Mouse (Mus musculus): ENCODE measurements around the gene BC117090. TPM values are rescaled to one million over a fixed set of nuclear protein-coding genes. Genes with fewer than 3 reads are reported as not detected.
"Not testable (repeated sequence)": the region's sequence is repeated elsewhere in the genome, so short reads cannot be mapped to it uniquely, and the experiment has no call there.

BC117090 gene
- not detected in 2 replicates for polyA plus RNA-seq (2014; fragmentation: Nextera tagmentation; extraction: Ambion mirVana)

DNA sequence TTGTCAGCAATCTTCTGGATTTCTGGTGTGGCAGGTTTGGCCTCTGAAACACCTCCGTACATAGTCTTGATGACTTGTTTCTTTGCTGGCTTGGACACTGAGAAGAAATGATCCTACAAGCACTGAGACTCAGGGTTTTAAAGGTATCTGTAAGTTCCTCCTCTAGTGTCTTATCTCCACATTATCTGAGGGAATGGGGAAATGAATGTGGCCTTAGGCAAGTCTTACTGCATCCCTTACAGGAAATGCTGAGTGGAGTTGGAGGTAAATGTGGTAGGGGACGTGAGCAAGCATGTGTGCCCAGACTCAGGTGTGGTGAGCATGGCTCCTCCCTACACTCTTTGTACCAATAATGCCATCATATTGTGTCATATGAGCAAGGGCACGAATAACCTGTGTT is at the start of gene BC117090:
TSS of gene BC117090 (minus strand) at position 101 of the 400 bp plus-strand sequence.
- H3K27ac ChIP-seq (ENCODE audit: low read depth, low read length) = no peak within 1 kb of the TSS
- no peak within 1 kb of the TSS for H3K4me3 ChIP-seq (ENCODE audit: low read depth, low read length)
- ATAC-seq (no peak), DNase-seq (ENCODE audit: low spot score) (no peak)
- no peaks in the 10 kb centered on the region for H3K4me1 ChIP-seq (ENCODE audit: control insufficient read depth, insufficient read depth, low read length)
- H3K9me3 ChIP-seq (replicated peaks; ENCODE audit: control insufficient read depth, low read length) = no peaks in the 10 kb centered on the region
- H3K4me2 ChIP-seq (ENCODE audit: low read length) = no peak within 1 kb of the TSS
- no peaks in the 10 kb centered on the region for H3K36me3 ChIP-seq (ENCODE audit: control insufficient read depth, insufficient read depth, low read length)
- no peak within 1 kb of the TSS for H3K9ac ChIP-seq (ENCODE audit: low read length)
- no peaks in the 10 kb centered on the region for H3K27me3 ChIP-seq (replicated peaks; ENCODE audit: control insufficient read depth, insufficient read depth, low read length)
- WGBS = 79% methylated on average over 3 of the region's 3 CpGs

DNA sequence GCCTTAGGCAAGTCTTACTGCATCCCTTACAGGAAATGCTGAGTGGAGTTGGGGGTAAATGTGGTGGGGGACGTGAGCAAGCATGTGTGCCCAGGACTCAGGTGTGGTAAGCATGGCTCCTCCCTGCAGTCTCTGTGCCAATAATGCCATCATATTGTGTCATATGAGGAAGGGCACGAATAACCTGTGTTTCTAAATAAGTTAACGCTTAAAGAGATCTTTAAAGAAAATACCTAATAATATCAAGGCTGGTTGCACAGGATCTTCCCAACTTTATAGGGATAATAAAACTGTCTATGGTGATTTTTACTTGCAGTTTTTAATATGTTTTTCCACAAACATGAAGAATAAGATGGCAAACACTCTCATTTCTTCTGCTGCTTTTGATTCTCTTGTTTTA is 33.5 kb upstream of the BC117090 start, which contains the start of gene BC100530:
TSS of gene BC100530 (minus strand) at position 101 of the 400 bp plus-strand sequence.
- WGBS = 94% methylated on average over 3 of the region's 3 CpGs
- not testable (repeated sequence) for ATAC-seq

DNA sequence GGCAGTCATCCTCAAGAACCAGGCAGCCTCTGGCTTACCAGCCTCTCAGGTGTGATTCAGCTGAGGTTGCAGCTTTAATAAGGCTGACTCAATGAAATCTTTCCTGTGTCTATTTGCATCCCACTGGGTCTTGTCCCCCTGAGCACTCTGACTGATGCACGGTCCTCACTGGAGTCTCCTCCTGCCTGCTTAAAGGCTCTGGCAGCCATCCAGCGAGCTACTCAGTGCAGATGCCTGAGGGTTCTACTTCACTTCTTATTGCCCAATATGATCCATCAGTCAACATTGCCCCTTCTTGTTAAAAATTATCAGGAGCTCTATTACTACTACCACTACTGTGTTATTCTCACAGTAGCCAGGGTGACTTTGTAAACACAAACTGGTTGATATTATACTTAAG is 3.0 kb upstream of the BC117090 start:
- H3K4me2 ChIP-seq (ENCODE audit: low read length) = no peak overlapping the region
- H3K4me3 ChIP-seq (ENCODE audit: low read depth, low read length) = no peak overlapping the region
- no peak overlapping the region for H3K9ac ChIP-seq (ENCODE audit: low read length)
- WGBS = 67% methylated on average over 2 of the region's 2 CpGs
- ATAC-seq (no peak), DNase-seq (ENCODE audit: low spot score) (peak; percentile 5)
- no peaks in the 10 kb centered on the region for H3K27me3 ChIP-seq (replicated peaks; ENCODE audit: control insufficient read depth, insufficient read depth, low read length)
- H3K9me3 ChIP-seq (replicated peaks; ENCODE audit: control insufficient read depth, low read length) = no peaks in the 10 kb centered on the region
- H3K4me1 ChIP-seq (ENCODE audit: control insufficient read depth, insufficient read depth, low read length) = no peaks in the 10 kb centered on the region
- H3K36me3 ChIP-seq (ENCODE audit: control insufficient read depth, insufficient read depth, low read length) = no peaks in the 10 kb centered on the region
- H3K27ac ChIP-seq (ENCODE audit: low read depth, low read length) = no peak overlapping the region

More for the DNA sequence above, 33.5 kb upstream of the BC117090 start, which contains the start of gene BC100530:
- H3K4me2 ChIP-seq (ENCODE audit: low read length); H3K4me3 ChIP-seq (ENCODE audit: low read depth, low read length); H3K36me3 ChIP-seq (ENCODE audit: control insufficient read depth, insufficient read depth, low read length); H3K9ac ChIP-seq (ENCODE audit: low read length); H3K4me1 ChIP-seq (ENCODE audit: control insufficient read depth, insufficient read depth, low read length); H3K27ac ChIP-seq (ENCODE audit: low read depth, low read length); H3K9me3 ChIP-seq (replicated peaks; ENCODE audit: control insufficient read depth, low read length); DNase-seq (ENCODE audit: low spot score); H3K27me3 ChIP-seq (replicated peaks; ENCODE audit: control insufficient read depth, insufficient read depth, low read length): not testable (repeated sequence)

DNA sequence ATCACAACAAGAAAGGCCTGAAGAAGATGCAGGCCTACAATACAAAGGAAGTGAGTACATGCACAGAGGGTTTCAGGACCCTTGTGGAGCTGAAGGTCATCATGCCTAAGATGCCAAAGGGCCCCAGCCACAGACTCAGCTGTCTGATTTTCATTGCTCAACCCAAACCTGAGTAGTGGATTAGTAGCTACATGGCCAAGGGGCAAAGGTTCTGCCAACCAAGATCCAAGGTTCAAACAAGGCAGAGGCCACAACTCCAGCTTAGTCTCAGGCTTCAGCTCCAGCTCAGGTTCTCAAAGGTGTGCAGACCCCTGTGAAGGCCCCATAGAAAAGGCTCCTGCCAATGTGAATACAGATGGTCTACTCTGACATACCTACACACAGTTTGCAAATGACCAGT is 14.8 kb downstream of the BC117090 start:
- H3K9me3 ChIP-seq (replicated peaks; ENCODE audit: control insufficient read depth, low read length) = no peaks in the 10 kb centered on the region
- DNase-seq (ENCODE audit: low spot score) (no peak), ATAC-seq (no peak)
- no peaks in the 10 kb centered on the region for H3K36me3 ChIP-seq (ENCODE audit: control insufficient read depth, insufficient read depth, low read length)
- H3K27ac ChIP-seq (ENCODE audit: low read depth, low read length) = no peak overlapping the region
- H3K9ac ChIP-seq (ENCODE audit: low read length) = no peak overlapping the region
- no peak overlapping the region for H3K4me2 ChIP-seq (ENCODE audit: low read length)
- no peak overlapping the region for H3K4me3 ChIP-seq (ENCODE audit: low read depth, low read length)
- no peaks in the 10 kb centered on the region for H3K27me3 ChIP-seq (replicated peaks; ENCODE audit: control insufficient read depth, insufficient read depth, low read length)
- H3K4me1 ChIP-seq (ENCODE audit: control insufficient read depth, insufficient read depth, low read length) = no peaks in the 10 kb centered on the region

DNA sequence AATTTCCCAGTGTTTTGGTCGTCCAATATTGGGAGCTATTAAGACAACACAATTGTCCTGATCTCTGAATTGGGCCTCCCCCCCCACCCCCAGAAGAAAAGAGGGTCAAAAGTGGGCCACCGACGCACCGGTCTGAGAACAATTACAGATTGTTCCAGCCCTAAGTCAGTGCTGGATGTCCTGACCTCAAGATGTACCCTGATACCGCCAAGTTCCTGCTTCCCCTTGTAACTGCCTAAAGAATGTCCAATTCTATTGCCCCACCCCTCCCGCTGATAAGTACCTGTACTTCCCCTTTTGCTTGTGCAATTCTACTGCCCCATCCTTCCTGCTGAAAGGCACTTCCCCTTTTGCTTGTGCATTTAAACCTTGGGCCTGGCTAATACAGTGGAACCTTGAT is 18.0 kb downstream of the BC117090 start:
- not testable (repeated sequence) for H3K4me2 ChIP-seq (ENCODE audit: low read length); H3K4me3 ChIP-seq (ENCODE audit: low read depth, low read length); H3K9me3 ChIP-seq (replicated peaks; ENCODE audit: control insufficient read depth, low read length); H3K27me3 ChIP-seq (replicated peaks; ENCODE audit: control insufficient read depth, insufficient read depth, low read length); H3K36me3 ChIP-seq (ENCODE audit: control insufficient read depth, insufficient read depth, low read length); DNase-seq (ENCODE audit: low spot score); ATAC-seq; H3K27ac ChIP-seq (ENCODE audit: low read depth, low read length); H3K9ac ChIP-seq (ENCODE audit: low read length); H3K4me1 ChIP-seq (ENCODE audit: control insufficient read depth, insufficient read depth, low read length)
- 87% methylated on average over 6 of the region's 6 CpGs for WGBS

DNA sequence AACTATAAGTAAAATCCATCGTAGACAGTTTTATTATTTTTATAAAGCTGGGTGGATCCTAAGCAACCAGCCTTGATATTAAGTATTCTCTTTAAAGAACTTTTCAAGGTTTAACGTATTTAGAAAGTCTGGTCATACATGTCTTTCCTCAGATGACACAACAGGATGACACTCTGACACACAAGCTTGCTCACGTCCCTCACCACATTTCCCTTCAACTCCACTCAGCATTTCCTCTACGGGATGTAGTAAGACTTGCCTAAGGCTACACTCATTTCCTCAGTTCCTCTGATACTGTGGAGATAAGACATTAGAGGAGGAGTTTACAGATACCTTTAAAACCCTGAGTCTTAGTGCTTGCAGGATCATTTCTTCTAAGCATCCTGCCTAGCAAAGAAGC is 26.5 kb downstream of the BC117090 start:
- 85% methylated on average over 4 of the region's 4 CpGs for WGBS
- no peak for ATAC-seq

DNA sequence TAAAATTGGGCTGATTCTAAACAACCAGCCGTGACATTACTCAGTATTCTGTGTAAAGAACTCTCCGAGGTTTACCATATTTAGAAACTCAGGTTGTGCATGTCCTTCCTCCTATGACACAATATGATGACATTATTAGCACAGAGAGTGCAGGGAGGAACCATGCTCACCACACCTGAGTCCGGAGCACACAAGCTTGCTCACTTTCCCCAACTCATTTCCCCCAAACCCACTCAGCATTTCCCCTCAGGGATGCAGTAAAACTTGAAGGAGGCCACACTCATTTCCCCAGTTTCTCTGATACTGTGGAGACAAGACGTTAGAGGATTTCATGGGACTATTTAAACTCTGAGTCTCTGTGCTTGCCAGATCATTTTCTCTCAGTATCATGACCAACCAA is 45.0 kb downstream of the BC117090 start:
- WGBS = 83% methylated on average over 4 of the region's 4 CpGs
- Histone ChIP-seq H3K4me2 (ENCODE audit: low read length) (no peak overlapping the region), H3K4me3 (ENCODE audit: low read depth, low read length) (no peak overlapping the region), H3K27ac (ENCODE audit: low read depth, low read length) (no peak overlapping the region), H3K27me3 (replicated peaks; ENCODE audit: control insufficient read depth, insufficient read depth, low read length) (no peaks in the 10 kb centered on the region), H3K4me1 (ENCODE audit: control insufficient read depth, insufficient read depth, low read length) (no peaks in the 10 kb centered on the region), H3K36me3 (ENCODE audit: control insufficient read depth, insufficient read depth, low read length) (no peaks in the 10 kb centered on the region), H3K9me3 (replicated peaks; ENCODE audit: control insufficient read depth, low read length) (no peaks in the 10 kb centered on the region), H3K9ac (ENCODE audit: low read length) (no peak overlapping the region)
- no peak for ATAC-seq
- DNase-seq (ENCODE audit: low spot score) = no peak

More for the DNA sequence above, 26.5 kb downstream of the BC117090 start:
- no peaks in the 10 kb centered on the region for H3K4me1 ChIP-seq (ENCODE audit: control insufficient read depth, insufficient read depth, low read length)
- H3K4me2 ChIP-seq (ENCODE audit: low read length) = no peak overlapping the region
- H3K9ac ChIP-seq (ENCODE audit: low read length) = no peak overlapping the region
- H3K36me3 ChIP-seq (ENCODE audit: control insufficient read depth, insufficient read depth, low read length) = no peaks in the 10 kb centered on the region
- H3K27me3 ChIP-seq (replicated peaks; ENCODE audit: control insufficient read depth, insufficient read depth, low read length) = no peaks in the 10 kb centered on the region
- H3K9me3 ChIP-seq (replicated peaks; ENCODE audit: control insufficient read depth, low read length) = no peaks in the 10 kb centered on the region
- no peak overlapping the region for H3K27ac ChIP-seq (ENCODE audit: low read depth, low read length)
- H3K4me3 ChIP-seq (ENCODE audit: low read depth, low read length) = no peak overlapping the region
- DNase-seq (ENCODE audit: low spot score) = no peak

GRCm38 (mm10) chr16:36276796-36277195 is 57.3 kb downstream of the BC117090 start, which contains the start of gene Stfa1:
Gene Stfa1 (plus strand): TSS chr16:36276951.
- not testable (repeated sequence) for ATAC-seq; H3K9ac ChIP-seq (ENCODE audit: low read length); H3K36me3 ChIP-seq (ENCODE audit: control insufficient read depth, insufficient read depth, low read length); DNase-seq (ENCODE audit: low spot score); H3K4me1 ChIP-seq (ENCODE audit: control insufficient read depth, insufficient read depth, low read length); H3K4me2 ChIP-seq (ENCODE audit: low read length); H3K9me3 ChIP-seq (replicated peaks; ENCODE audit: control insufficient read depth, low read length); H3K27ac ChIP-seq (ENCODE audit: low read depth, low read length); H3K27me3 ChIP-seq (replicated peaks; ENCODE audit: control insufficient read depth, insufficient read depth, low read length); H3K4me3 ChIP-seq (ENCODE audit: low read depth, low read length)
- 90% methylated on average over 4 of the region's 4 CpGs for WGBS
